Mouse (Mus musculus) cortical plate, adult 2 months (tissue): Measurements from ENCODE around the gene Pex1.

Experiments
- CTCF ChIP-seq: fragments of 200-500 bp; IDR thresholded peaks from 2 replicates; pipeline ENCODE4 v1.5.1; 2011; ENCODE audit warnings: mild to moderate bottlenecking, control low read depth, low read length; ENCODE audit not compliant: insufficient read depth; ENCODE audit errors: extremely low read depth
- POLR2A ChIP-seq: fragments of 200-500 bp; IDR thresholded peaks from 2 replicates; pipeline ENCODE4 v1.6.1; 2011; ENCODE audit warnings: mild to moderate bottlenecking, low read length, control low read depth; ENCODE audit not compliant: insufficient read depth; ENCODE audit errors: extremely low read depth

DNA sequence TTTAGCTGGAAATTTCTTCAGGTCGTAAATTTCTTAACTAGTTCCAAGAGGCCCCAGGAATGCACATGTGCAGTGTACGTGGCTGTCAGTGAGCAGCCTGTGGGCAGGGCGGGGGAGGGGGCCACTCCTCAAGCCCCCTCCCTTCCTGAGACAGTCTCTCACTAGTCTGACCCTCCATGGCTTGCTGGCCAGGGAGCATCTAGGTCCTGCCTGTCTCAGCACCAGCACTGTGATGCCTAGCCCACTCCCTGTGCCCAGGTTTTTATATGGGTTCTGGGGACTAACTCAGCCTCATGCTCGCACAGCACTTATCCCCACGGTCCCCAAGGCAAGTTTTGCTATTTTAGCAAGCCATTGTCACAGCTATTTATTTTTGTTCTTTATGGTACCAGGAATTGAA lies 36.4 kb downstream of the Pex1 start:
- TF ChIP-seq CTCF (no peak), POLR2A (no peak)
